Mouse (Mus musculus) heart, embryonic 13.5 days (tissue): ENCODE measurements at regions not wholly inside any gene's neighbourhood (a gene's known extent, or its start where the extent isn't known, plus 50 kb on each side); places are given as distances from the start of the nearest gene placed in this dataset.

Experiments used
- ATAC-seq: fragments of 200-750 bp; cut with Nextera tagmentation; 2 replicates; pipeline ENCODE4 v1.8.0; 2017; ENCODE audit warnings: moderate TSS enrichment; ENCODE audit not compliant: insufficient number of reproducible peaks, low FRiP score, low TSS enrichment; ENCODE audit errors: extremely low read depth
- H3K27ac ChIP-seq: fragments of 300-500 bp; sonication (generic); replicated peaks from 2 replicates; pipeline ENCODE4 v1.5.1; 2015; ENCODE audit warnings: moderate library complexity, mild to moderate bottlenecking, inconsistent platforms
- H3K27me3 ChIP-seq: fragments of 300-500 bp; sonication (generic); replicated peaks from 2 replicates; pipeline ENCODE4 v1.6.1; 2015; ENCODE audit warnings: mild to moderate bottlenecking, inconsistent platforms
- H3K36me3 ChIP-seq: fragments of 300-500 bp; sonication (generic); 2 replicates; pipeline ENCODE4 v1.6.1; 2015; ENCODE audit warnings: mild to moderate bottlenecking, inconsistent platforms
- H3K4me1 ChIP-seq: fragments of 300-500 bp; sonication (generic); 2 replicates; pipeline ENCODE4 v1.6.1; 2015; ENCODE audit warnings: inconsistent platforms
- H3K4me2 ChIP-seq: fragments of 300-500 bp; sonication (generic); 2 replicates; pipeline ENCODE4 v1.6.1; 2015; ENCODE audit warnings: inconsistent platforms, mild to moderate bottlenecking, moderate library complexity
- H3K4me3 ChIP-seq: fragments of 300-500 bp; sonication (generic); 2 replicates; pipeline ENCODE4 v1.5.1; 2015; ENCODE audit warnings: moderate library complexity, mild to moderate bottlenecking, inconsistent platforms
- H3K9ac ChIP-seq: fragments of 300-500 bp; sonication (generic); 2 replicates; pipeline ENCODE4 v1.6.1; 2015; ENCODE audit warnings: inconsistent platforms, mild to moderate bottlenecking, moderate library complexity
- H3K9me3 ChIP-seq: fragments of 300-500 bp; sonication (generic); 2 replicates; pipeline ENCODE4 v1.6.1; 2016; ENCODE audit warnings: inconsistent platforms
- WGBS: fragments of 180-500 bp; shearing (Covaris S2); methylation state at CpG from one replicate; pipeline ENCODE4 v1.1.7; 2015; ENCODE audit warnings: mixed read lengths; 5-methylcytosine and 5-hydroxymethylcytosine counted together

- no peaks in the 10 kb centered on the region for H3K9me3 ChIP-seq
- WGBS = 17% methylated on average over 18 of the region's 18 CpGs
- ATAC-seq = no peak
- H3K27ac ChIP-seq = peak overlapping the region; percentile 79
- H3K36me3 ChIP-seq = no peaks in the 10 kb centered on the region
- peak overlapping the region; percentile 43 for H3K4me3 ChIP-seq
- H3K4me1 ChIP-seq = peaks cover 48% of the 10 kb centered on the region
- peak overlapping the region; percentile 65 for H3K4me2 ChIP-seq
- H3K27me3 ChIP-seq = no peaks in the 10 kb centered on the region
- H3K9ac ChIP-seq = peak overlapping the region; percentile 79
Measured at GRCm38 (mm10) chr2:128428651-128429633, 162.1 kb upstream of the Spdye4c start.

GRCm38 (mm10) chr2:128429786-128430185 lies 161.2 kb upstream of the Spdye4c start:
- Histone ChIP-seq H3K4me1 (peaks cover 45% of the 10 kb centered on the region), H3K27ac (peak overlapping the region; percentile 79), H3K36me3 (no peaks in the 10 kb centered on the region), H3K9ac (no peak overlapping the region), H3K4me3 (no peak overlapping the region), H3K27me3 (no peaks in the 10 kb centered on the region), H3K9me3 (no peaks in the 10 kb centered on the region), H3K4me2 (peak overlapping the region; percentile 65)
- 60% methylated on average over 7 of the region's 7 CpGs for WGBS
- no peak for ATAC-seq

- H3K27ac ChIP-seq = peak overlapping the region; percentile 48
- ATAC-seq = no peak
- H3K36me3 ChIP-seq = no peaks in the 10 kb centered on the region
- no peak overlapping the region for H3K4me3 ChIP-seq
- H3K4me2 ChIP-seq = no peak overlapping the region
- peaks cover 45% of the 10 kb centered on the region for H3K4me1 ChIP-seq
- H3K9ac ChIP-seq = no peak overlapping the region
- no peaks in the 10 kb centered on the region for H3K27me3 ChIP-seq
- 56% methylated on average over 9 of the region's 9 CpGs for WGBS
- peaks cover 4% of the 10 kb centered on the region; the same call in 1 of the 2 replicates for H3K9me3 ChIP-seq
Measured at GRCm38 (mm10) chr2:128430776-128431291, 160.2 kb upstream of the Spdye4c start.

- WGBS = 83% methylated on average over 4 of the region's 4 CpGs
- ATAC-seq = no peak
Measured at GRCm38 (mm10) chr2:128431751-128432150, 159.3 kb upstream of the Spdye4c start.

GRCm38 (mm10) chr2:128432741-128433140 lies 158.3 kb upstream of the Spdye4c start:
- H3K27me3 ChIP-seq = no peaks in the 10 kb centered on the region
- no peak overlapping the region for H3K4me3 ChIP-seq
- no peaks in the 10 kb centered on the region for H3K36me3 ChIP-seq
- H3K27ac ChIP-seq = no peak overlapping the region
- 79% methylated on average over 3 of the region's 3 CpGs for WGBS
- ATAC-seq = no peak
- H3K9ac ChIP-seq = no peak overlapping the region
- peaks cover 4% of the 10 kb centered on the region; the same call in 1 of the 2 replicates for H3K9me3 ChIP-seq
- H3K4me2 ChIP-seq = no peak overlapping the region
- peaks cover 42% of the 10 kb centered on the region for H3K4me1 ChIP-seq

More at GRCm38 (mm10) chr2:128431751-128432150, 159.3 kb upstream of the Spdye4c start:
- no peak overlapping the region for H3K27ac ChIP-seq
- no peaks in the 10 kb centered on the region for H3K36me3 ChIP-seq
- H3K4me3 ChIP-seq = no peak overlapping the region
- peaks cover 45% of the 10 kb centered on the region for H3K4me1 ChIP-seq
- H3K9ac ChIP-seq = no peak overlapping the region
- H3K27me3 ChIP-seq = no peaks in the 10 kb centered on the region
- no peak overlapping the region for H3K4me2 ChIP-seq
- H3K9me3 ChIP-seq = peaks cover 4% of the 10 kb centered on the region; the same call in 1 of the 2 replicates

- Histone ChIP-seq H3K9ac (no peak overlapping the region), H3K27me3 (no peaks in the 10 kb centered on the region), H3K4me3 (no peak overlapping the region), H3K4me2 (no peak overlapping the region), H3K36me3 (no peaks in the 10 kb centered on the region), H3K4me1 (peaks cover 37% of the 10 kb centered on the region), H3K27ac (no peak overlapping the region), H3K9me3 (peaks cover 4% of the 10 kb centered on the region; the same call in 1 of the 2 replicates)
- ATAC-seq = no peak
- WGBS = 67% methylated on average over 9 of the region's 9 CpGs
Measured at GRCm38 (mm10) chr2:128433553-128434081, 157.4 kb upstream of the Spdye4c start.

- peaks cover 4% of the 10 kb centered on the region; the same call in 1 of the 2 replicates for H3K9me3 ChIP-seq
- no peak for ATAC-seq
- 66% methylated on average over 11 of the region's 11 CpGs for WGBS
- H3K27ac ChIP-seq = no peak overlapping the region
- peaks cover 29% of the 10 kb centered on the region for H3K4me1 ChIP-seq
- no peak overlapping the region for H3K4me3 ChIP-seq
- no peak overlapping the region for H3K9ac ChIP-seq
- no peaks in the 10 kb centered on the region for H3K27me3 ChIP-seq
- H3K4me2 ChIP-seq = no peak overlapping the region
- H3K36me3 ChIP-seq = no peaks in the 10 kb centered on the region
Measured at GRCm38 (mm10) chr2:128434200-128434977, 156.6 kb upstream of the Spdye4c start.

- no peak for ATAC-seq
- no peak overlapping the region for H3K4me3 ChIP-seq
- H3K4me2 ChIP-seq = no peak overlapping the region
- 93% methylated on average over 3 of the region's 3 CpGs for WGBS
- peaks cover 12% of the 10 kb centered on the region for H3K4me1 ChIP-seq
- peaks cover 4% of the 10 kb centered on the region; the same call in 1 of the 2 replicates for H3K9me3 ChIP-seq
- no peaks in the 10 kb centered on the region for H3K27me3 ChIP-seq
- H3K9ac ChIP-seq = no peak overlapping the region
- no peaks in the 10 kb centered on the region for H3K36me3 ChIP-seq
- H3K27ac ChIP-seq = no peak overlapping the region
Measured at GRCm38 (mm10) chr2:128436378-128436777, 154.6 kb upstream of the Spdye4c start.

GRCm38 (mm10) chr2:128437698-128438097 lies 153.3 kb upstream of the Spdye4c start:
- Histone ChIP-seq H3K27ac (no peak overlapping the region), H3K9ac (no peak overlapping the region), H3K27me3 (no peaks in the 10 kb centered on the region), H3K4me2 (no peak overlapping the region), H3K36me3 (no peaks in the 10 kb centered on the region), H3K4me1 (peaks cover 12% of the 10 kb centered on the region), H3K4me3 (no peak overlapping the region), H3K9me3 (peaks cover 4% of the 10 kb centered on the region; the same call in 1 of the 2 replicates)
- WGBS = 48% methylated on average over 7 of the region's 7 CpGs
- no peak for ATAC-seq

GRCm38 (mm10) chr2:128438161-128438822 lies 152.7 kb upstream of the Spdye4c start:
- Histone ChIP-seq H3K36me3 (no peaks in the 10 kb centered on the region), H3K4me1 (peaks cover 12% of the 10 kb centered on the region), H3K9ac (no peak overlapping the region), H3K27ac (no peak overlapping the region), H3K27me3 (no peaks in the 10 kb centered on the region), H3K9me3 (peaks cover 4% of the 10 kb centered on the region; the same call in 1 of the 2 replicates), H3K4me2 (no peak overlapping the region), H3K4me3 (no peak overlapping the region)
- no peak for ATAC-seq
- 60% methylated on average over 12 of the region's 12 CpGs for WGBS
